Mouse (Mus musculus) heart, postnatal 36 days (tissue): ENCODE measurements around the gene Apba3. TPM values are rescaled to one million over a fixed set of nuclear protein-coding genes. Genes with fewer than 3 reads are reported as not detected.
"Not testable (repeated sequence)": the region's sequence is repeated elsewhere in the genome, so short reads cannot be mapped to it uniquely, and the experiment has no call there.

Experiments used
- DNase-seq, 2 experiments: peaks; one replicate each; pipeline ENCODE4 v3.0.0; 2021 to 2022
- intact Hi-C: fragments of 180-260 bp; cut with DNase I; formaldehyde crosslinking; loops from one replicate; pipeline ENCODE4 v1.15.1; 2025
- total RNA-seq, 2 experiments: library from RNA; stranded (reverse); gene quantifications; 2 replicates each; pipeline ENCODE4 v1.2.3; 2021

Gene Apba3
- total RNA-seq: 100 to 1,000 TPM; 102 to 108 TPM

GRCm38 (mm10) chr10:81266211-81267105 is at the start of gene Apba3, which contains the start of gene Mrpl54:
Gene Apba3, plus strand, starts transcription at chr10:81266960.
Gene Mrpl54, minus strand, starts transcription at chr10:81266934.
- peak; percentile 97 to 99 for DNase-seq
- intact Hi-C loops: no loop called here

GRCm38 (mm10) chr10:81217267-81217666 is 49.5 kb upstream of the Apba3 start:
- not testable (repeated sequence) for DNase-seq
- intact Hi-C loops: loop anchor here (1.0 kb wide), 1 partner anchor 19 kb away; no protein-coding TSS in a partner anchor

- DNase-seq: peak; percentile 66 to 78
- intact Hi-C loops: loop anchor here (1.0 kb wide), 1 partner anchor 20 kb away; no protein-coding TSS in a partner anchor
Measured at GRCm38 (mm10) chr10:81217964-81218363, 48.8 kb upstream of the Apba3 start.

- intact Hi-C loops: no loop called here
- DNase-seq: no peak
Measured at GRCm38 (mm10) chr10:81221402-81222015, 45.3 kb upstream of the Apba3 start.

- intact Hi-C loops, DNase-seq: not testable (repeated sequence)
Measured at GRCm38 (mm10) chr10:81223731-81224130, 43.0 kb upstream of the Apba3 start.

GRCm38 (mm10) chr10:81229735-81230437 is 36.9 kb upstream of the Apba3 start:
- intact Hi-C loops: no loop called here
- no peak for DNase-seq

GRCm38 (mm10) chr10:81230438-81231332 is 36.1 kb upstream of the Apba3 start, which contains the start of gene Atcay:
Gene Atcay, minus strand, starts transcription at chr10:81230833.
- intact Hi-C loops: no loop called here

GRCm38 (mm10) chr10:81231436-81231835 is 35.3 kb upstream of the Apba3 start:
- intact Hi-C loops: no loop called here
- no peak for DNase-seq

More at GRCm38 (mm10) chr10:81230438-81231332, 36.1 kb upstream of the Apba3 start, which contains the start of gene Atcay:
- DNase-seq: no peak

GRCm38 (mm10) chr10:81232580-81233225 is 34.1 kb upstream of the Apba3 start, which contains the start of gene Zfr2:
Gene Zfr2, plus strand, starts transcription at chr10:81233155.
- DNase-seq: peak; percentile 79 to 81
- intact Hi-C loops: no loop called here

- no peak for DNase-seq
- intact Hi-C loops: no loop called here
Measured at GRCm38 (mm10) chr10:81233226-81233585, 33.6 kb upstream of the Apba3 start.

GRCm38 (mm10) chr10:81234206-81234605 is 32.6 kb upstream of the Apba3 start:
- DNase-seq: no peak
- intact Hi-C loops: no loop called here

GRCm38 (mm10) chr10:81236471-81237268 is 30.1 kb upstream of the Apba3 start:
- intact Hi-C loops: no loop called here
- no peak for DNase-seq

- no peak for DNase-seq
- intact Hi-C loops: no loop called here
Measured at GRCm38 (mm10) chr10:81238618-81239017, 28.1 kb upstream of the Apba3 start.

GRCm38 (mm10) chr10:81240876-81241275 is 25.9 kb upstream of the Apba3 start:
- intact Hi-C loops: no loop called here
- peak in 1 of 2 experiments; percentile 46 for DNase-seq

GRCm38 (mm10) chr10:81242021-81242420 is 24.7 kb upstream of the Apba3 start:
- intact Hi-C loops: no loop called here
- no peak for DNase-seq

GRCm38 (mm10) chr10:81244146-81244545 is 22.6 kb upstream of the Apba3 start:
- no peak for DNase-seq
- intact Hi-C loops: loop anchor here (2.0 kb wide), 1 partner anchor 39 kb away; no protein-coding TSS in a partner anchor

GRCm38 (mm10) chr10:81244595-81244994 is 22.2 kb upstream of the Apba3 start:
- intact Hi-C loops: loop anchor here (2.0 kb wide), 1 partner anchor 38 kb away; no protein-coding TSS in a partner anchor
- peak; percentile 78 to 87 for DNase-seq

GRCm38 (mm10) chr10:81245166-81245565 is 21.6 kb upstream of the Apba3 start:
- intact Hi-C loops: loop anchor here (2.0 kb wide), 1 partner anchor 38 kb away; no protein-coding TSS in a partner anchor
- DNase-seq: no peak
